Mouse (Mus musculus) embryonic fibroblast, embryonic 13.5 days (primary cell): ENCODE results near the gene Appbp2.

Experiments
- CTCF ChIP-seq: IDR thresholded peaks from 2 replicates; pipeline ENCODE4 v1.5.1; 2011; ENCODE audit warnings: mild to moderate bottlenecking, control low read depth, low read length, moderate library complexity, borderline replicate concordance; ENCODE audit not compliant: insufficient read depth
- POLR2A ChIP-seq: IDR thresholded peaks from 2 replicates; pipeline ENCODE4 v1.6.1; 2011; ENCODE audit warnings: low read depth, mild to moderate bottlenecking, control low read depth, low read length, moderate library complexity

DNA sequence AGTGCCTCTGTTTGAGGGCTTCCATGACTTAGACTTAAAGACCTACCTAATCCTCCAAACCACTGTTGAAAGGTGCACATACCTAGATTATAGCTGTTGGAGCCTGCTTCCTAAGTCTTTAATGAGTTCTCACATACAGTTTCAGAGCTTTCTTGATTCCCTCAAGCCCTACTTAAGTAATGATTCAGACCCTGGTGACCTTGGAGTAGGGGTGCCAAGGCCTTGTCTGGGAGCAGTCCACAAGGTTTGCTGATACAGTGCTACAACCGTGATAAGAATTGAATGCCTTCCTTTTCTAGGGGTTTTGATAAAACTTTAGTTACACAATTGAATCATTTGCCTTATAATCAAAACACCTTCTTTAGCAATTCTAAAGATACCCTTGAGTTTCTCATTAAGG is 67.4 kb downstream of the Appbp2 start:
- TF ChIP-seq CTCF: no peak
- TF ChIP-seq POLR2A: no peak
